Mouse (Mus musculus) midbrain, embryonic 12.5 days (tissue): ENCODE data around the gene Acot7. TPM values are rescaled to one million over a fixed set of nuclear protein-coding genes. Genes with fewer than 3 reads are reported as not detected.

ENCODE experiments used
- ATAC-seq: fragments of 200-750 bp; cut with Nextera tagmentation; 2 replicates; pipeline ENCODE4 v1.8.0; 2017; ENCODE audit warnings: low read depth, moderate TSS enrichment, moderate library complexity; ENCODE audit not compliant: low FRiP score
- H3K27ac ChIP-seq: fragments of 300-500 bp; sonication (generic); replicated peaks from 2 replicates; pipeline ENCODE4 v1.5.1; 2016; ENCODE audit warnings: mild to moderate bottlenecking
- H3K27me3 ChIP-seq: fragments of 300-500 bp; sonication (generic); 2 replicates; pipeline ENCODE4 v1.6.1; 2016; ENCODE audit warnings: mild to moderate bottlenecking
- H3K36me3 ChIP-seq: fragments of 300-500 bp; sonication (generic); 2 replicates; pipeline ENCODE4 v1.6.1; 2016
- H3K4me1 ChIP-seq: fragments of 300-500 bp; sonication (generic); 2 replicates; pipeline ENCODE4 v1.6.1; 2016
- H3K4me2 ChIP-seq: fragments of 300-500 bp; sonication (generic); replicated peaks from 2 replicates; pipeline ENCODE4 v1.6.1; 2016; ENCODE audit warnings: mild to moderate bottlenecking, moderate library complexity
- H3K4me3 ChIP-seq: fragments of 300-500 bp; sonication (generic); 2 replicates; pipeline ENCODE4 v1.5.1; 2016; ENCODE audit warnings: mild to moderate bottlenecking
- H3K9ac ChIP-seq: fragments of 300-500 bp; sonication (generic); replicated peaks from 2 replicates; pipeline ENCODE4 v1.6.1; 2016; ENCODE audit warnings: mild to moderate bottlenecking, moderate library complexity
- H3K9me3 ChIP-seq: fragments of 300-500 bp; sonication (generic); 2 replicates; pipeline ENCODE4 v1.6.1; 2016; ENCODE audit warnings: mild to moderate bottlenecking
- WGBS: fragments of 180-500 bp; shearing (Covaris S2); methylation state at CpG from one replicate; pipeline ENCODE4 v1.1.7; 2016; 5-methylcytosine and 5-hydroxymethylcytosine counted together
- polyA plus RNA-seq: library from polyadenylated mRNA; unstranded; fragments of >200 nt; fragmentation: Nextera tagmentation; extraction: Ambion mirVana; gene quantifications from 2 replicates; pipeline ENCODE4 v1.2.1, GENCODE M21; 2016

Acot7 gene
- polyA plus RNA-seq, 1 experiment from 2014 or later: 104 TPM

- H3K27ac ChIP-seq: no peak overlapping the region
- no peaks in the 10 kb centered on the region for H3K9me3 ChIP-seq
- H3K4me1 ChIP-seq: peaks cover 57% of the 10 kb centered on the region
- no peak overlapping the region for H3K9ac ChIP-seq
- no peaks in the 10 kb centered on the region for H3K36me3 ChIP-seq
- 2% methylated on average over 31 of the region's 32 CpGs for WGBS
- peaks cover 97% of the 10 kb centered on the region for H3K27me3 ChIP-seq
- H3K4me3 ChIP-seq: peak overlapping the region; percentile 27
- peak overlapping the region; percentile 53 for H3K4me2 ChIP-seq
- peak; percentile 7 for ATAC-seq
Observed at GRCm38 (mm10) chr4:152286183-152286582, 108.2 kb downstream of the Acot7 start.

- Histone ChIP-seq H3K4me1 (peaks cover 64% of the 10 kb centered on the region), H3K4me3 (peak overlapping the region; percentile 27), H3K27me3 (peaks cover 97% of the 10 kb centered on the region), H3K36me3 (no peaks in the 10 kb centered on the region), H3K9ac (peak overlapping the region; percentile 37), H3K27ac (no peak overlapping the region), H3K4me2 (peak overlapping the region; percentile 53), H3K9me3 (no peaks in the 10 kb centered on the region)
- ATAC-seq: no peak
- WGBS: 4% methylated on average over 26 of the region's 26 CpGs
Observed at GRCm38 (mm10) chr4:152286887-152287286, 109.0 kb downstream of the Acot7 start.

GRCm38 (mm10) chr4:152287317-152288120, 109.6 kb downstream of the Acot7 start:
- Histone ChIP-seq H3K27ac (no peak overlapping the region), H3K9ac (peak overlapping the region; percentile 37; the same call in 1 of the 2 replicates), H3K4me1 (peaks cover 70% of the 10 kb centered on the region), H3K9me3 (no peaks in the 10 kb centered on the region), H3K36me3 (no peaks in the 10 kb centered on the region), H3K27me3 (peaks cover 97% of the 10 kb centered on the region), H3K4me2 (peak overlapping the region; percentile 53), H3K4me3 (peak overlapping the region; percentile 27)
- WGBS: 7% methylated on average over 19 of the region's 19 CpGs
- ATAC-seq: no peak

- H3K4me2 ChIP-seq: peak overlapping the region; percentile 53; the same call in 1 of the 2 replicates
- peaks cover 97% of the 10 kb centered on the region for H3K27me3 ChIP-seq
- H3K27ac ChIP-seq: no peak overlapping the region
- no peaks in the 10 kb centered on the region for H3K36me3 ChIP-seq
- WGBS: 24% methylated on average over 18 of the region's 18 CpGs
- ATAC-seq: no peak
- H3K4me3 ChIP-seq: no peak overlapping the region
- H3K9ac ChIP-seq: no peak overlapping the region
- H3K4me1 ChIP-seq: peaks cover 71% of the 10 kb centered on the region
- H3K9me3 ChIP-seq: no peaks in the 10 kb centered on the region
Observed at GRCm38 (mm10) chr4:152288398-152288945, 110.5 kb downstream of the Acot7 start.

- H3K4me1 ChIP-seq: peaks cover 77% of the 10 kb centered on the region
- peak; percentile 55 for ATAC-seq
- H3K27ac ChIP-seq: peak overlapping the region; percentile 61
- H3K4me2 ChIP-seq: peak overlapping the region; percentile 56
- H3K9ac ChIP-seq: peak overlapping the region; percentile 48
- peak overlapping the region; percentile 28 for H3K4me3 ChIP-seq
- WGBS: under 1% methylated on average over 39 of the region's 39 CpGs
- peaks cover 97% of the 10 kb centered on the region for H3K27me3 ChIP-seq
- H3K36me3 ChIP-seq: no peaks in the 10 kb centered on the region
- no peaks in the 10 kb centered on the region for H3K9me3 ChIP-seq
Observed at GRCm38 (mm10) chr4:152290385-152290784, 112.5 kb downstream of the Acot7 start.

GRCm38 (mm10) chr4:152290991-152291390, 113.1 kb downstream of the Acot7 start:
- H3K9ac ChIP-seq: 0 out of 2 replicates have a peak overlapping the region, but pooled peaks have one; percentile 48
- H3K4me3 ChIP-seq: peak overlapping the region; percentile 28; the same call in 1 of the 2 replicates
- no peak overlapping the region for H3K27ac ChIP-seq
- peaks cover 97% of the 10 kb centered on the region for H3K27me3 ChIP-seq
- ATAC-seq: no peak
- no peaks in the 10 kb centered on the region for H3K9me3 ChIP-seq
- peak overlapping the region; percentile 56 for H3K4me2 ChIP-seq
- no peaks in the 10 kb centered on the region for H3K36me3 ChIP-seq
- H3K4me1 ChIP-seq: peaks cover 72% of the 10 kb centered on the region
- WGBS: 6% methylated on average over 11 of the region's 11 CpGs

GRCm38 (mm10) chr4:152291562-152291961, 113.6 kb downstream of the Acot7 start, which contains the start of gene Hes3:
TSS of gene Hes3 (minus strand) at chr4:152291662.
- ATAC-seq: no peak

GRCm38 (mm10) chr4:152292102-152292765, 114.3 kb downstream of the Acot7 start:
- no peak overlapping the region for H3K27ac ChIP-seq
- H3K9me3 ChIP-seq: no peaks in the 10 kb centered on the region
- no peak for ATAC-seq
- 8% methylated on average over 12 of the region's 12 CpGs for WGBS
- H3K4me1 ChIP-seq: peaks cover 64% of the 10 kb centered on the region
- peaks cover 89% of the 10 kb centered on the region for H3K27me3 ChIP-seq
- no peak overlapping the region for H3K4me3 ChIP-seq
- no peaks in the 10 kb centered on the region for H3K36me3 ChIP-seq
- 0 out of 2 replicates have a peak overlapping the region, but pooled peaks have one; percentile 20 for H3K9ac ChIP-seq
- peak overlapping the region; percentile 22 for H3K4me2 ChIP-seq

More at GRCm38 (mm10) chr4:152291562-152291961, 113.6 kb downstream of the Acot7 start, which contains the start of gene Hes3:
- Histone ChIP-seq H3K27ac (peak within 1 kb of the TSS; percentile 61), H3K27me3 (peaks cover 96% of the 10 kb centered on the region), H3K4me1 (peaks cover 69% of the 10 kb centered on the region), H3K4me3 (peak within 1 kb of the TSS; percentile 28), H3K9ac (peak within 1 kb of the TSS; percentile 48), H3K36me3 (no peaks in the 10 kb centered on the region), H3K4me2 (peak within 1 kb of the TSS; percentile 56), H3K9me3 (no peaks in the 10 kb centered on the region)
- whole genome bisulfite sequencing: 6% methylated on average over 6 of the region's 6 CpGs

- Histone ChIP-seq H3K4me1 (peaks cover 68% of the 10 kb centered on the region), H3K27me3 (peaks cover 80% of the 10 kb centered on the region), H3K27ac (no peak overlapping the region), H3K9ac (no peak overlapping the region), H3K4me3 (no peak overlapping the region), H3K9me3 (no peaks in the 10 kb centered on the region), H3K36me3 (no peaks in the 10 kb centered on the region), H3K4me2 (no peak overlapping the region)
- no peak for ATAC-seq
- 62% methylated on average over 10 of the region's 10 CpGs for WGBS
Observed at GRCm38 (mm10) chr4:152294188-152294929, 116.4 kb downstream of the Acot7 start.

- H3K36me3 ChIP-seq: peaks cover 13% of the 10 kb centered on the region
- H3K27me3 ChIP-seq: peaks cover 65% of the 10 kb centered on the region
- H3K27ac ChIP-seq: no peak overlapping the region
- no peaks in the 10 kb centered on the region for H3K9me3 ChIP-seq
- ATAC-seq: no peak
- no peak overlapping the region for H3K9ac ChIP-seq
- H3K4me1 ChIP-seq: peaks cover 54% of the 10 kb centered on the region
- no peak overlapping the region for H3K4me3 ChIP-seq
- 63% methylated on average over 4 of the region's 4 CpGs for WGBS
- no peak overlapping the region for H3K4me2 ChIP-seq
Observed at GRCm38 (mm10) chr4:152295916-152296315, 118.0 kb downstream of the Acot7 start.

- H3K4me2 ChIP-seq: peak overlapping the region; percentile 98
- H3K27ac ChIP-seq: no peak overlapping the region
- no peak for ATAC-seq
- no peaks in the 10 kb centered on the region for H3K9me3 ChIP-seq
- peak overlapping the region; percentile 81 for H3K4me3 ChIP-seq
- H3K4me1 ChIP-seq: peaks cover 49% of the 10 kb centered on the region
- H3K36me3 ChIP-seq: peaks cover 18% of the 10 kb centered on the region
- H3K9ac ChIP-seq: peak overlapping the region; percentile 52; the same call in 1 of the 2 replicates
- peaks cover 61% of the 10 kb centered on the region for H3K27me3 ChIP-seq
- 18% methylated on average over 8 of the region's 8 CpGs for WGBS
Observed at GRCm38 (mm10) chr4:152296371-152296770, 118.4 kb downstream of the Acot7 start.
